Mouse (Mus musculus) E14TG2a.4 (cell line): ENCODE data around the gene Cyp2e1.

Source experiments
- H3K27me3 ChIP-seq: 2 replicates; pipeline ENCODE4 v1.6.1; 2014; ENCODE audit warnings: low read length, control low read depth; ENCODE audit not compliant: insufficient read depth
- H3K36me3 ChIP-seq: 2 replicates; pipeline ENCODE4 v1.6.1; 2014; ENCODE audit warnings: low read length, control low read depth; ENCODE audit not compliant: insufficient read depth
- H3K4me1 ChIP-seq: replicated peaks from 2 replicates; pipeline ENCODE4 v1.6.1; 2014; ENCODE audit warnings: low read depth, low read length, control low read depth
- H3K4me3 ChIP-seq: replicated peaks from 2 replicates; pipeline ENCODE4 v1.5.1; 2014; ENCODE audit warnings: mild to moderate bottlenecking, low read length
- H3K9me3 ChIP-seq: 2 replicates; pipeline ENCODE4 v1.6.1; 2014; ENCODE audit warnings: low read length, control low read depth
- CTCF ChIP-seq: conservative IDR thresholded peaks from 2 replicates; pipeline ENCODE4 v1.5.1; 2014; ENCODE audit warnings: low read length
- NANOG ChIP-seq: IDR thresholded peaks from 2 replicates; pipeline ENCODE4 v1.6.1; 2014; ENCODE audit warnings: borderline replicate concordance, low read length, mixed read lengths
- POU5F1 ChIP-seq: IDR thresholded peaks from 2 replicates; pipeline ENCODE4 v1.6.1; 2014; ENCODE audit warnings: low read length, borderline replicate concordance

Cyp2e1 gene

GRCm38 (mm10) chr7:140763447-140764020, at the start of gene Cyp2e1:
Gene Cyp2e1 (plus strand): TSS chr7:140763739.
- Histone ChIP-seq H3K36me3 (no peaks in the 10 kb centered on the region), H3K4me3 (no peak within 1 kb of the TSS), H3K27me3 (no peaks in the 10 kb centered on the region; the same call in 1 of the 2 replicates), H3K4me1 (no peaks in the 10 kb centered on the region), H3K9me3 (no peaks in the 10 kb centered on the region)
- TF ChIP-seq NANOG (no peak), POU5F1 (no peak), CTCF (no peak)

GRCm38 (mm10) chr7:140717155-140718055, 46.1 kb upstream of the Cyp2e1 start:
- no peak for TF ChIP-seq CTCF
- no peak for TF ChIP-seq POU5F1
- no peak for TF ChIP-seq NANOG
- Histone ChIP-seq H3K4me1 (no peaks in the 10 kb centered on the region), H3K36me3 (no peaks in the 10 kb centered on the region), H3K4me3 (no peak overlapping the region), H3K9me3 (no peaks in the 10 kb centered on the region), H3K27me3 (no peaks in the 10 kb centered on the region)

- no peaks in the 10 kb centered on the region for H3K27me3 ChIP-seq
- no peaks in the 10 kb centered on the region for H3K9me3 ChIP-seq
- no peaks in the 10 kb centered on the region for H3K36me3 ChIP-seq
- TF ChIP-seq POU5F1 (no peak), NANOG (no peak), CTCF (no peak)
- no peaks in the 10 kb centered on the region for H3K4me1 ChIP-seq
- H3K4me3 ChIP-seq, result no peak overlapping the region
Measured at GRCm38 (mm10) chr7:140721095-140721494, 42.4 kb upstream of the Cyp2e1 start.

- Histone ChIP-seq H3K4me3 (no peak overlapping the region), H3K27me3 (no peaks in the 10 kb centered on the region), H3K4me1 (no peaks in the 10 kb centered on the region), H3K9me3 (no peaks in the 10 kb centered on the region), H3K36me3 (no peaks in the 10 kb centered on the region)
- no peak for TF ChIP-seq CTCF
- TF ChIP-seq POU5F1, result no peak
- TF ChIP-seq NANOG, result no peak
Measured at GRCm38 (mm10) chr7:140725558-140725957, 38.0 kb upstream of the Cyp2e1 start.

- Histone ChIP-seq H3K27me3 (no peaks in the 10 kb centered on the region), H3K4me3 (no peak overlapping the region), H3K9me3 (no peaks in the 10 kb centered on the region)
Measured at GRCm38 (mm10) chr7:140733162-140733561, 30.4 kb upstream of the Cyp2e1 start.

GRCm38 (mm10) chr7:140747402-140747801, 16.1 kb upstream of the Cyp2e1 start:
- Histone ChIP-seq H3K9me3 (no peaks in the 10 kb centered on the region), H3K27me3 (peaks cover 3% of the 10 kb centered on the region; the same call in 1 of the 2 replicates), H3K36me3 (no peaks in the 10 kb centered on the region), H3K4me3 (no peak overlapping the region), H3K4me1 (no peaks in the 10 kb centered on the region)
- no peak for TF ChIP-seq CTCF
- no peak for TF ChIP-seq POU5F1
- no peak for TF ChIP-seq NANOG

More at GRCm38 (mm10) chr7:140733162-140733561, 30.4 kb upstream of the Cyp2e1 start:
- TF ChIP-seq POU5F1 (no peak), CTCF (no peak; the same call in 1 of the 2 replicates), NANOG (no peak)
- no peaks in the 10 kb centered on the region for H3K4me1 ChIP-seq
- H3K36me3 ChIP-seq, result no peaks in the 10 kb centered on the region

GRCm38 (mm10) chr7:140748116-140748826, 15.3 kb upstream of the Cyp2e1 start:
- TF ChIP-seq POU5F1, result no peak
- no peak for TF ChIP-seq NANOG
- no peak for TF ChIP-seq CTCF
- no peaks in the 10 kb centered on the region for H3K4me1 ChIP-seq
- no peaks in the 10 kb centered on the region for H3K36me3 ChIP-seq
- no peak overlapping the region for H3K4me3 ChIP-seq
- H3K9me3 ChIP-seq, result no peaks in the 10 kb centered on the region
- peaks cover 3% of the 10 kb centered on the region; the same call in 1 of the 2 replicates for H3K27me3 ChIP-seq

GRCm38 (mm10) chr7:140748827-140749160, 14.7 kb upstream of the Cyp2e1 start:
- no peak for TF ChIP-seq NANOG
- no peak for TF ChIP-seq POU5F1
- no peak for TF ChIP-seq CTCF
- no peaks in the 10 kb centered on the region for H3K4me1 ChIP-seq
- H3K9me3 ChIP-seq, result no peaks in the 10 kb centered on the region
- no peak overlapping the region for H3K4me3 ChIP-seq
- no peaks in the 10 kb centered on the region for H3K36me3 ChIP-seq
- peaks cover 3% of the 10 kb centered on the region; the same call in 1 of the 2 replicates for H3K27me3 ChIP-seq
